Mouse (Mus musculus): ENCODE results near the gene Asap3.

DNA sequence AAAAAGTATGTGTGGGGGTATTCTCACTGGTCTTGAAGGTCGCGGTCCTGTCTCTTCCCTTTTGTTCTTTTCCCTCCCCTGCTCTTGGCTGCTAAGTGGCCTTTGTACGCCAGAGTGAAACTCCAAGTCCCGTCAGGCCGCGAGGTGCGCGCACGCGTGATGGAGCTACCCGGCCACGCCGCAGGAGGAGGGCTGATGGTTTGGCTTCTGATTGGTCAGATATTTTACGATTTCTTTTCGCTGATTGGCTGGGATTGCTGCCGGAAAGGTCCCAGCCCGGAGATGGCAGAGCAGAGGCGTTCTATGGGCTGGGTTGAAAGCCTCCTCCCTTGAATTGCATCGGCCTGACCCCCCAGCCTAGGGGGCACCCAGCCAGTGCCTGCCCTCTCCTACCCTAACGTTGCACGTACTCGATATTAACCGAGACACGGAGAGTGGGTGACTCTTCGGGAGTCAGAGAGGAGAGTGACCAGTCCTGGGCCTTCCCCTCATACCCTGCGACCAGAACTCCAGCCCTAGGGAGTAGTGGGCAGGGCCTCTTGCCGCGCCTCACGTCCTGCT is 79.7 kb downstream of the Asap3 start:
- TF ChIP-seq ZC3H11A (IDR thresholded peaks at IDR 0.05; ENCODE audit: borderline replicate concordance, low read depth, low read length) (no peak), HCFC1 (IDR thresholded peaks at IDR 0.05; ENCODE audit: borderline replicate concordance, insufficient read depth, low read length) (peak; percentile 84), MAFK (IDR thresholded peaks at IDR 0.05; ENCODE audit: insufficient read depth, low read depth, low read length) (no peak), CHD2 (IDR thresholded peaks at IDR 0.05; ENCODE audit: low read depth, low read length) (peak; percentile 52; the same call in 1 of the 2 replicates), ZNF384 (IDR thresholded peaks at IDR 0.05; ENCODE audit: low read depth, low read length) (no peak)
